Mouse (Mus musculus): ENCODE measurements around the gene Pum3.

Pum3 gene

GRCm38 (mm10) chr19:27429745-27430251 is at the start of gene Pum3:
TSS of gene Pum3 (minus strand) at chr19:27429825.
- DNase-seq (ENCODE audit: low read depth, low spot score), result peak; percentile 94

GRCm38 (mm10) chr19:27466691-27467090 is 37.1 kb upstream of the Pum3 start:
- no peak for DNase-seq (ENCODE audit: low read depth, low spot score)

GRCm38 (mm10) chr19:27462656-27463055 is 33.0 kb upstream of the Pum3 start:
- DNase-seq (ENCODE audit: low read depth, low spot score), result no peak

- no peak for DNase-seq (ENCODE audit: low read depth, low spot score)
Measured at GRCm38 (mm10) chr19:27450458-27450857, 20.8 kb upstream of the Pum3 start.

- DNase-seq (ENCODE audit: low read depth, low spot score), result no peak
Measured at GRCm38 (mm10) chr19:27447515-27447914, 17.9 kb upstream of the Pum3 start.

- no peak for DNase-seq (ENCODE audit: low read depth, low spot score)
Measured at GRCm38 (mm10) chr19:27441106-27441505, 11.5 kb upstream of the Pum3 start.

- no peak for DNase-seq (ENCODE audit: low read depth, low spot score)
Measured at GRCm38 (mm10) chr19:27437982-27438652, 8.5 kb upstream of the Pum3 start.

GRCm38 (mm10) chr19:27430406-27430805 is 781 bp upstream of the Pum3 start:
- DNase-seq (ENCODE audit: low read depth, low spot score), result no peak

- no peak for DNase-seq (ENCODE audit: low read depth, low spot score)
Measured at GRCm38 (mm10) chr19:27429281-27429680, 344 bp downstream of the Pum3 start.

- no peak for DNase-seq (ENCODE audit: low read depth, low spot score)
Measured at GRCm38 (mm10) chr19:27427865-27428264, 1.8 kb downstream of the Pum3 start.

- DNase-seq (ENCODE audit: low read depth, low spot score), result no peak
Measured at GRCm38 (mm10) chr19:27426451-27426850, 3.2 kb downstream of the Pum3 start.

- DNase-seq (ENCODE audit: low read depth, low spot score), result no peak
Measured at GRCm38 (mm10) chr19:27425656-27426055, 4.0 kb downstream of the Pum3 start.

- no peak for DNase-seq (ENCODE audit: low read depth, low spot score)
Measured at GRCm38 (mm10) chr19:27417375-27417774, 12.2 kb downstream of the Pum3 start.

- no peak for DNase-seq (ENCODE audit: low read depth, low spot score)
Measured at GRCm38 (mm10) chr19:27416569-27416968, 13.1 kb downstream of the Pum3 start.

GRCm38 (mm10) chr19:27411340-27411739 is 18.3 kb downstream of the Pum3 start:
- DNase-seq (ENCODE audit: low read depth, low spot score), result no peak

- DNase-seq (ENCODE audit: low read depth, low spot score), result no peak
Measured at GRCm38 (mm10) chr19:27410751-27411150, 18.9 kb downstream of the Pum3 start.

- DNase-seq (ENCODE audit: low read depth, low spot score), result no peak
Measured at GRCm38 (mm10) chr19:27409782-27410181, 19.8 kb downstream of the Pum3 start.

GRCm38 (mm10) chr19:27409196-27409595 is 20.4 kb downstream of the Pum3 start:
- no peak for DNase-seq (ENCODE audit: low read depth, low spot score)

- DNase-seq (ENCODE audit: low read depth, low spot score), result no peak
Measured at GRCm38 (mm10) chr19:27397797-27398196, 31.8 kb downstream of the Pum3 start.

- DNase-seq (ENCODE audit: low read depth, low spot score), result no peak
Measured at GRCm38 (mm10) chr19:27397223-27397622, 32.4 kb downstream of the Pum3 start.

- no peak for DNase-seq (ENCODE audit: low read depth, low spot score)
Measured at GRCm38 (mm10) chr19:27396719-27397118, 32.9 kb downstream of the Pum3 start.

- DNase-seq (ENCODE audit: low read depth, low spot score), result no peak
Measured at GRCm38 (mm10) chr19:27395936-27396335, 33.7 kb downstream of the Pum3 start.

GRCm38 (mm10) chr19:27395481-27395880 is 34.1 kb downstream of the Pum3 start:
- DNase-seq (ENCODE audit: low read depth, low spot score), result no peak
